Mouse (Mus musculus): ENCODE measurements around the gene Hexim1.

Hexim1 gene

GRCm38 (mm10) chr11:103096979-103097894 is 18.8 kb upstream of the Hexim1 start:
- no peak for DNase-seq (ENCODE audit: low read depth, low spot score)

GRCm38 (mm10) chr11:103098531-103099190 is 17.4 kb upstream of the Hexim1 start:
- no peak for DNase-seq (ENCODE audit: low read depth, low spot score)

GRCm38 (mm10) chr11:103099352-103099940 is 16.6 kb upstream of the Hexim1 start:
- no peak for DNase-seq (ENCODE audit: low read depth, low spot score)

- DNase-seq (ENCODE audit: low read depth, low spot score): no peak
Observed at GRCm38 (mm10) chr11:103100361-103100760, 15.7 kb upstream of the Hexim1 start.

- DNase-seq (ENCODE audit: low read depth, low spot score): peak; percentile 63
Observed at GRCm38 (mm10) chr11:103101481-103101865, 14.6 kb upstream of the Hexim1 start, which contains the start of the genes Plcd3 and Acbd4. Gene Plcd3 (minus strand): TSS chr11:103101658. Gene Acbd4 (plus strand): TSS chr11:103101682.

- peak; percentile 63 for DNase-seq (ENCODE audit: low read depth, low spot score)
Observed at GRCm38 (mm10) chr11:103101866-103102501, 14.0 kb upstream of the Hexim1 start.

- peak; percentile 98 for DNase-seq (ENCODE audit: low read depth, low spot score)
Observed at GRCm38 (mm10) chr11:103102725-103103349, 13.2 kb upstream of the Hexim1 start.

GRCm38 (mm10) chr11:103103621-103104020 is 12.4 kb upstream of the Hexim1 start:
- no peak for DNase-seq (ENCODE audit: low read depth, low spot score)

- DNase-seq (ENCODE audit: low read depth, low spot score): no peak
Observed at GRCm38 (mm10) chr11:103104469-103104868, 11.6 kb upstream of the Hexim1 start.

GRCm38 (mm10) chr11:103105180-103105725 is 10.8 kb upstream of the Hexim1 start:
- no peak for DNase-seq (ENCODE audit: low read depth, low spot score)

GRCm38 (mm10) chr11:103105810-103106209 is 10.2 kb upstream of the Hexim1 start:
- DNase-seq (ENCODE audit: low read depth, low spot score): no peak

- DNase-seq (ENCODE audit: low read depth, low spot score): no peak
Observed at GRCm38 (mm10) chr11:103106386-103106785, 9.6 kb upstream of the Hexim1 start.

- DNase-seq (ENCODE audit: low read depth, low spot score): no peak
Observed at GRCm38 (mm10) chr11:103111301-103111700, 4.7 kb upstream of the Hexim1 start.

GRCm38 (mm10) chr11:103111881-103112551 is 4.0 kb upstream of the Hexim1 start:
- no peak for DNase-seq (ENCODE audit: low read depth, low spot score)

GRCm38 (mm10) chr11:103112552-103112912 is 3.5 kb upstream of the Hexim1 start:
- DNase-seq (ENCODE audit: low read depth, low spot score): no peak

- DNase-seq (ENCODE audit: low read depth, low spot score): no peak
Observed at GRCm38 (mm10) chr11:103113005-103113404, 3.0 kb upstream of the Hexim1 start.

- no peak for DNase-seq (ENCODE audit: low read depth, low spot score)
Observed at GRCm38 (mm10) chr11:103113771-103114170, 2.3 kb upstream of the Hexim1 start.

GRCm38 (mm10) chr11:103114270-103114943 is 1.6 kb upstream of the Hexim1 start:
- no peak for DNase-seq (ENCODE audit: low read depth, low spot score)

- peak; percentile 91 for DNase-seq (ENCODE audit: low read depth, low spot score)
Observed at GRCm38 (mm10) chr11:103115163-103116007, 646 bp upstream of the Hexim1 start.
